Mouse (Mus musculus) hindbrain, postnatal 0 days (tissue): ENCODE data around the gene Ahnak2. TPM values are rescaled to one million over a fixed set of nuclear protein-coding genes. Genes with fewer than 3 reads are reported as not detected.

Experiments used
- ATAC-seq: fragments of 200-750 bp; cut with Nextera tagmentation; 2 replicates; pipeline ENCODE4 v1.8.0; 2017; ENCODE audit warnings: mild to moderate bottlenecking, moderate TSS enrichment, moderate library complexity
- DNase-seq: peaks from one replicate; pipeline ENCODE4 v3.0.0-alpha.2; 2015; ENCODE audit warnings: low spot score
- H3K27ac ChIP-seq: fragments of 300-500 bp; sonication (generic); 2 replicates; pipeline ENCODE4 v1.5.1; 2014; ENCODE audit warnings: mild to moderate bottlenecking
- H3K27me3 ChIP-seq: fragments of 300-500 bp; sonication (generic); 2 replicates; pipeline ENCODE4 v1.6.1; 2014; ENCODE audit warnings: low read length, mixed read lengths; ENCODE audit not compliant: insufficient read depth
- H3K36me3 ChIP-seq: fragments of 300-500 bp; sonication (generic); 2 replicates; pipeline ENCODE4 v1.6.1; 2014; ENCODE audit warnings: low read length, mixed read lengths; ENCODE audit not compliant: insufficient read depth
- H3K4me1 ChIP-seq: fragments of 300-500 bp; sonication (generic); 2 replicates; pipeline ENCODE4 v1.6.1; 2014; ENCODE audit warnings: antibody characterized with exemption, low read length, mixed read lengths; ENCODE audit not compliant: insufficient read depth
- H3K4me2 ChIP-seq: fragments of 300-500 bp; sonication (generic); 2 replicates; pipeline ENCODE4 v1.6.1; 2014; ENCODE audit warnings: low read depth, mild to moderate bottlenecking, low read length, moderate library complexity, mixed read lengths
- H3K4me3 ChIP-seq: fragments of 300-500 bp; sonication (generic); 2 replicates; pipeline ENCODE4 v1.5.1; 2014; ENCODE audit warnings: low read length
- H3K9ac ChIP-seq: fragments of 300-500 bp; sonication (generic); replicated peaks from 2 replicates; pipeline ENCODE4 v1.6.1; 2014; ENCODE audit warnings: mild to moderate bottlenecking, low read length, moderate library complexity, mixed read lengths
- H3K9me3 ChIP-seq: fragments of 300-500 bp; sonication (generic); 2 replicates; pipeline ENCODE4 v1.6.1; 2016; ENCODE audit warnings: low read length, mixed read lengths
- CTCF ChIP-seq: IDR thresholded peaks from 2 replicates; pipeline ENCODE4 v1.5.1; 2016; ENCODE audit warnings: antibody characterized with exemption, control low read depth, low read depth
- WGBS: fragments of 180-500 bp; shearing (Covaris S2); extraction: QIAGEN DNeasy Blood & Tissue Kit; methylation state at CpG from one replicate; pipeline ENCODE4 v1.1.7; 2014; 5-methylcytosine and 5-hydroxymethylcytosine counted together
- polyA plus RNA-seq: library from polyadenylated mRNA; unstranded; fragments of >200 nt; fragmentation: Nextera tagmentation; extraction: Ambion mirVana; gene quantifications from 2 replicates; pipeline ENCODE4 v1.2.1, GENCODE M21; 2015
- total RNA-seq: library from RNA; depleted of rRNA; stranded (reverse); fragments of >200 nt; gene quantifications from 2 replicates; pipeline ENCODE4 v1.2.3, GENCODE M21; 2014

Ahnak2 gene
- total and polyA plus RNA-seq, 2 experiments from 2014 or later: 3.3 to 7.7 TPM

GRCm38 (mm10) chr12:112743168-112743975 is 59.1 kb downstream of the Ahnak2 start:
- H3K4me1 ChIP-seq: no peaks in the 10 kb centered on the region
- peak; percentile 90 for DNase-seq
- 44% methylated on average over 25 of the region's 25 CpGs for WGBS
- H3K4me3 ChIP-seq: no peak overlapping the region
- H3K36me3 ChIP-seq: peaks cover 20% of the 10 kb centered on the region
- no peak overlapping the region for H3K4me2 ChIP-seq
- peak overlapping the region; percentile 67; the same call in 1 of the 2 replicates for H3K27ac ChIP-seq
- peak overlapping the region; percentile 21; the same call in 1 of the 2 replicates for H3K9ac ChIP-seq
- ATAC-seq: peak; percentile 81
- no peaks in the 10 kb centered on the region for H3K9me3 ChIP-seq
- TF ChIP-seq CTCF: peak; percentile 95
- H3K27me3 ChIP-seq: no peaks in the 10 kb centered on the region

GRCm38 (mm10) chr12:112742768-112743167 is 59.7 kb downstream of the Ahnak2 start:
- 0 out of 2 replicates have a peak, but pooled peaks cover under 1% of the 10 kb centered on the region for H3K4me1 ChIP-seq
- 64% methylated on average over 6 of the region's 6 CpGs for WGBS
- H3K36me3 ChIP-seq: peaks cover 25% of the 10 kb centered on the region
- no peak for TF ChIP-seq CTCF
- H3K9me3 ChIP-seq: no peaks in the 10 kb centered on the region
- DNase-seq (no peak), ATAC-seq (peak; percentile 5)
- no peak overlapping the region for H3K4me2 ChIP-seq
- H3K9ac ChIP-seq: no peak overlapping the region; the same call in 1 of the 2 replicates
- H3K27ac ChIP-seq: peak overlapping the region; percentile 67; the same call in 1 of the 2 replicates
- no peaks in the 10 kb centered on the region for H3K27me3 ChIP-seq
- no peak overlapping the region for H3K4me3 ChIP-seq

- H3K36me3 ChIP-seq: peaks cover 39% of the 10 kb centered on the region
- H3K4me1 ChIP-seq: 0 out of 2 replicates have a peak, but pooled peaks cover 4% of the 10 kb centered on the region
- H3K9ac ChIP-seq: no peak overlapping the region
- H3K4me2 ChIP-seq: no peak overlapping the region
- ATAC-seq (peak; percentile 30; the same call in 1 of the 2 replicates), DNase-seq (peak; percentile 60)
- H3K4me3 ChIP-seq: no peak overlapping the region
- H3K27me3 ChIP-seq: no peaks in the 10 kb centered on the region
- no peak for TF ChIP-seq CTCF
- H3K9me3 ChIP-seq: no peaks in the 10 kb centered on the region
- H3K27ac ChIP-seq: no peak overlapping the region; the same call in 1 of the 2 replicates
- 71% methylated on average over 24 of the region's 24 CpGs for WGBS
Measured at GRCm38 (mm10) chr12:112739023-112739568, 63.4 kb downstream of the Ahnak2 start.

- Histone ChIP-seq H3K27me3 (no peaks in the 10 kb centered on the region), H3K4me3 (no peak overlapping the region), H3K9me3 (no peaks in the 10 kb centered on the region), H3K4me2 (no peak overlapping the region), H3K27ac (no peak overlapping the region; the same call in 1 of the 2 replicates), H3K9ac (no peak overlapping the region), H3K36me3 (peaks cover 34% of the 10 kb centered on the region), H3K4me1 (0 out of 2 replicates have a peak, but pooled peaks cover 4% of the 10 kb centered on the region)
- 86% methylated on average over 31 of the region's 31 CpGs for WGBS
- ATAC-seq: no peak
- DNase-seq: no peak
- no peak for TF ChIP-seq CTCF
Measured at GRCm38 (mm10) chr12:112738281-112739022, 64.0 kb downstream of the Ahnak2 start.

GRCm38 (mm10) chr12:112737761-112738160 is 64.7 kb downstream of the Ahnak2 start:
- ATAC-seq: 0 out of 2 replicates have a peak, but pooled peaks have one; percentile 14
- H3K9ac ChIP-seq: no peak overlapping the region
- peak; percentile 74 for DNase-seq
- H3K36me3 ChIP-seq: peaks cover 34% of the 10 kb centered on the region
- H3K9me3 ChIP-seq: no peaks in the 10 kb centered on the region
- no peaks in the 10 kb centered on the region for H3K27me3 ChIP-seq
- TF ChIP-seq CTCF: no peak
- 0 out of 2 replicates have a peak, but pooled peaks cover 4% of the 10 kb centered on the region for H3K4me1 ChIP-seq
- WGBS: 67% methylated on average over 14 of the region's 14 CpGs
- no peak overlapping the region for H3K4me3 ChIP-seq
- no peak overlapping the region for H3K27ac ChIP-seq
- H3K4me2 ChIP-seq: no peak overlapping the region

- WGBS: 87% methylated on average over 7 of the region's 7 CpGs
- Histone ChIP-seq H3K4me3 (no peak overlapping the region), H3K9ac (no peak overlapping the region), H3K27ac (no peak overlapping the region), H3K4me2 (no peak overlapping the region), H3K36me3 (peaks cover 34% of the 10 kb centered on the region), H3K27me3 (no peaks in the 10 kb centered on the region), H3K4me1 (0 out of 2 replicates have a peak, but pooled peaks cover 4% of the 10 kb centered on the region), H3K9me3 (no peaks in the 10 kb centered on the region)
- TF ChIP-seq CTCF: no peak
- no peak for DNase-seq
- ATAC-seq: no peak
Measured at GRCm38 (mm10) chr12:112737081-112737480, 65.4 kb downstream of the Ahnak2 start.
